Mouse (Mus musculus) erythroblast, embryonic 14.5 days (primary cell): Measurements from ENCODE around the gene Zbp1.

ENCODE experiments used
- GATA1 ChIP-seq: IDR thresholded peaks from 2 replicates; pipeline ENCODE4 v1.6.1; 2012; ENCODE audit warnings: low read length, inconsistent platforms, mixed read lengths
- TAL1 ChIP-seq: IDR thresholded peaks from 3 replicates; pipeline ENCODE4 v1.6.1; 2012; ENCODE audit warnings: low read length, inconsistent platforms, mixed read lengths

DNA sequence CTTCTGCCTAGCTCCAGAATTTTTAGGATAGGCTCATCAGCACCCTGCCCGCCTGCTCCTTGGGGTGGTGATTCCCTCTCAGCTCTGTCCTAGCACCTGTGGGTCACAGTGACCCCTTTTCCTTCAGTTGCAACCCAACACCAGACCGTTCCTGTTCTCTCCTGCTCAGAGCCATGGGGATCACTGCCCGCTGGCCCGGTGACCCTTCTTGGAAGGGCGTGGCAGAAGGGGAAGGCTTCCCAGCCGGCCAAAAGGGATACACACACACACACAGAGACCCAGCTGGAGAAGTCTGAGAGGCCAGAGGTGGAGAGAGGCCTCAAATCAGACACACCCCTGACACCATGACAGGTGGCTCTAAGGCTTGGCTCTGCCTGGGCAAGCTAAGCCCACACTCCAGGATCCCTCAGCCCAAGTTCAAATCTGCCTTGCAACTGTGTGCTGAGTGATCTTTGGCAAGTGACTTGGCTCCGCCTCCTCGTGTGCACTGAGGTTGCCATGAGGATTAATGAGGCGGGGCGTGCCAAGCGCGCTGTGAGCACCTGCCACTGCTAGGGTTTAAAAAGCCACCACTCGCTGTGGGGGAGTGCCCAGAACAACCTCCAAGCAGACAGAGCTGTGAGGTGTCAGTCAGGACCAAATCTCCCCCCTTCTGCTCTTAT, 45.9 kb upstream of the Zbp1 start:
- TF ChIP-seq GATA1 (no peak), TAL1 (no peak)
